Mouse (Mus musculus): ENCODE results near the gene Rgma.
A peak's percentile ranks its signal among the peaks of the same experiment; 100 is the strongest.

DNA sequence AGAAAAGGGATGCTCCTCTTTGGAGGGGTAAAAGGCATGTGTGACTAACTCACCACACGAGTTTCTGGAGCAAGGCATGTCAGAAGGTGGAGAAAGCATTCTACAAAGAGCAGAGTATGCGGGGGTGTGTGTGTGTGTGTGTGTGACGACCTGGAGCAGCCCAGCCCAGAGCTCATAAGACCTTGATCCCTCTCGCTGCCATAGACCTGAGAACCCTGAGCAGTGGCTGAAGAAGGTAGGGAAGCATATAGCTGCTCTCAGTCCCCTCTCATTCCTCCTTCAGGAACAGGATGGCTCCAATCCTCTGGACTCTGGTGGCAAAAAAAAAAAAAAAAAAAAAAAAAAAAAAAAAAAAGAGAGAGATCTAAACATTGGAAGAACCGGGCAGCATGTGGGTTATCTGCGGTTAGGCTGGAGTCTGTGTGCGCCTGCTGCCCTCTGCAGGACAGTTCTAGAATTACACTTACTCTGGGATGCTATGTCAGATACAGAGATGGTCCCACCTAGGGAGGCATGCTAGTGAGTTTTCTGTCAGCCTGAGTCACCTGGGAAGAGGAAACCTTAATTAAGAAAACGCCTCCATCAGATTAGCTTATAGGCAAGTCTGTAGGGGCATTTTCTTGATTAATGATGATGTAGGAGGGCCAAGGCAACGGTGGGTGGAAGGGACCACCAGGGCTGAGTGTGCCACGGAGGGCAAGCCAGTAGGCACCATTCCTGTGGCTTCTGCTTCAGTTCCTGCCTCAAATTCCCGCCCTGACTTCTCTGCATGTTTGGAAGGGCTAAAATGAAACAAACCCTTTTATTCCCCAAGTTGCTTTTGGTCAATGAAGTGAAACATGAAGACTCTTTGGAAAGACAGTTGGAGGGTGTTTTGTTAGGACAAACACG lies 47.2 kb downstream of the Rgma start:
- TF ChIP-seq CTCF (IDR thresholded peaks at IDR 0.05; ENCODE audit: low read depth) (peak; percentile 91), EP300 (IDR thresholded peaks at IDR 0.05; ENCODE audit: low read depth) (no peak)

Data from liver, embryonic 14.5 days (tissue).